Mouse (Mus musculus) heart, adult 2 months (tissue): ENCODE measurements at regions not wholly inside any gene's neighbourhood (a gene's known extent, or its start where the extent isn't known, plus 50 kb on each side); places are given as distances from the start of the nearest gene placed in this dataset.

Experiments used
- CTCF ChIP-seq: fragments of 200-600 bp; IDR thresholded peaks from 2 replicates; pipeline ENCODE4 v1.8.1; 2022; ENCODE audit warnings: antibody characterized with exemption, mild to moderate bottlenecking, moderate library complexity
- EP300 ChIP-seq: fragments of 200-500 bp; IDR thresholded peaks from 2 replicates; pipeline ENCODE4 v1.6.1; 2011; ENCODE audit warnings: low read depth, low read length, control low read depth; ENCODE audit not compliant: insufficient read depth
- POLR2A ChIP-seq: fragments of 200-500 bp; IDR thresholded peaks from 2 replicates; pipeline ENCODE4 v1.6.1; 2011; ENCODE audit warnings: mild to moderate bottlenecking, low read depth, low read length, control low read depth; ENCODE audit not compliant: insufficient read depth

DNA sequence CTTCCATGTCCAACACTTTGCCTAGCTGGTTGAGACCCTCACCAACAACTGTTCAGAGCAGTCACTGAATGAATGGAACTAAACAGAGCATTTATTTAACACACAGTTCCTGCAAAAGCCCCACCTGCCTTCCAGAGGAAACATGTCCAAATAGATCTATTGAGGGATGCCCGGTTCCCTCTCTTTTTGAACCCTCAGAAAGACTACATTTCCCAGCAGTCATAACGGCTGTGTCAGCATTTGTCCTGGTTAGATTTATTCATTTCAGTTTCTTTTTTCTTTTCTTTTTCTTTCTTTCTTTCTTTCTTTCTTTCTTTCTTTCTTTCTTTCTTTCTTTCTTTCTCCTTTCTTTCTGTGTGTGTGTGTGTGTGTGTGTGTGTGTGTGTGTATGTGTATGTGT is 232.1 kb downstream of the Bcl11b start:
- TF ChIP-seq POLR2A (no peak), CTCF (no peak), EP300 (no peak)
